Mouse (Mus musculus) megakaryocyte, embryonic 14.5 days (primary cell): ENCODE measurements around the gene Minpp1.

Experiments
- FLI1 ChIP-seq: IDR thresholded peaks from 2 replicates; pipeline ENCODE4 v1.6.1; 2012; ENCODE audit warnings: low read length, inconsistent platforms, mixed read lengths
- GATA1 ChIP-seq: IDR thresholded peaks from 3 replicates; pipeline ENCODE4 v1.6.1; 2012; ENCODE audit warnings: mixed read lengths, low read length, inconsistent platforms, borderline replicate concordance

- TF ChIP-seq GATA1 (no peak), FLI1 (no peak)
Measured at GRCm38 (mm10) chr19:32465228-32465627, 20.3 kb upstream of the Minpp1 start.
